Comparison of ENCODE assay signal across 33 mouse cellular contexts in the genomic region with DNA sequence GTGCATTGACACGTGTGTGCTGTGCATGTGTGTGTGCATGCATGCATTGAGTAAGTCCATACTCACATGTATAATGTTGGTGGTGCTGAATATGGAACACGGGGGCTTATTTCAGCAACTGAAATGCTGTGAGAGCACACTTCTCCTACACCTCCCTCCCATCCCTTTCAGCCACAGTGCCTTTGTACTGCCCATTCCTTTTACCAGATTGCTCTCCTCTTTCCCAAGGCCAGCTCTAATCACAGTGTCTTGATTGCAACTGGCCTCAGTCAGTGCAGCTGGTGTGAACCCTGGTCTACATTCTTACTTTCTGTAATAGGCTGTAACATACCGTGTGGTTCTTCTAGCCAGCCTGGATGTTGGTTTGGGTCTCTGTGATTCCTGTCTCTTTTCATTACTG.
"Had no signal": no experiment of that assay in that cellular context is flagged by ENCODE, and none has a peak within 500 bp of the region (broad histone marks: within the 10 kb centered on the region; RNA-seq: fewer than 3 reads in every experiment).

No protein-coding gene starts in this region.

- H3K4me2 ChIP-seq: heart, embryonic 11.5 days; heart, embryonic 13.5 days; heart, embryonic 15.5 days; hindbrain, embryonic 12.5 days; hindbrain, embryonic 13.5 days; hindbrain, embryonic 14.5 days; hindbrain, embryonic 15.5 days; intestine, embryonic 15.5 days; kidney, embryonic 15.5 days had no signal

- DNase-seq: heart, postnatal 10 days; heart, postnatal 14 days; heart, postnatal 36 days; heart, postnatal 4 days; kidney, adult 11 months; kidney, adult 18-20 months; kidney, adult 2 months; kidney, adult 8-10 months; kidney, adult 9 months; kidney, postnatal 10 days; kidney, postnatal 14 days; kidney, postnatal 25 days; kidney, postnatal 36 days; kidney, postnatal 4 days; layer of hippocampus, adult 9-11 months; layer of hippocampus, postnatal 36 days had no signal

- ATAC-seq: hindbrain, embryonic 16.5 days; hindbrain, postnatal 0 days; inflammation-experienced regulatory T-cells, adult 6 months; intestine, embryonic 15.5 days; intestine, postnatal 0 days had no signal

- H3K4me1 ChIP-seq: heart, embryonic 13.5 days; heart, embryonic 15.5 days; hindbrain, embryonic 10.5 days; hindbrain, embryonic 12.5 days; hindbrain, embryonic 13.5 days; hindbrain, embryonic 15.5 days; intestine, embryonic 15.5 days; kidney, embryonic 15.5 days had no signal

- H3K27me3 ChIP-seq: heart, embryonic 13.5 days; heart, embryonic 15.5 days; hindbrain, embryonic 12.5 days; hindbrain, embryonic 13.5 days; hindbrain, embryonic 15.5 days; intestine, embryonic 15.5 days; kidney, embryonic 15.5 days had no signal

- H3K4me3 ChIP-seq: heart, embryonic 13.5 days; heart, embryonic 15.5 days; hindbrain, embryonic 10.5 days; hindbrain, embryonic 12.5 days; hindbrain, embryonic 13.5 days; hindbrain, embryonic 15.5 days; intestine, embryonic 15.5 days; kidney, embryonic 15.5 days; layer of hippocampus, adult 2 months; left cerebral cortex, adult 2 months had no signal

- H3K27ac ChIP-seq: heart, embryonic 13.5 days; heart, embryonic 15.5 days; hindbrain, embryonic 10.5 days; hindbrain, embryonic 12.5 days; hindbrain, embryonic 13.5 days; hindbrain, embryonic 14.5 days; hindbrain, embryonic 15.5 days; hindbrain, postnatal 0 days; intestine, embryonic 15.5 days; kidney, embryonic 15.5 days; kidney, postnatal 0 days; layer of hippocampus, adult 2 months; left cerebral cortex, adult 2 months had no signal

- H3K36me3 ChIP-seq: heart, embryonic 13.5 days; heart, embryonic 15.5 days; hindbrain, embryonic 10.5 days; hindbrain, embryonic 12.5 days; hindbrain, embryonic 13.5 days; hindbrain, embryonic 15.5 days; intestine, embryonic 15.5 days; kidney, embryonic 15.5 days had no signal

- H3K9ac ChIP-seq: heart, embryonic 13.5 days; heart, embryonic 15.5 days; hindbrain, embryonic 12.5 days; hindbrain, embryonic 13.5 days; hindbrain, embryonic 14.5 days; hindbrain, embryonic 15.5 days; intestine, embryonic 15.5 days; kidney, embryonic 15.5 days had no signal

- H3K9me3 ChIP-seq: heart, embryonic 13.5 days; heart, embryonic 15.5 days; hindbrain, embryonic 10.5 days; hindbrain, embryonic 12.5 days; hindbrain, embryonic 13.5 days; hindbrain, embryonic 15.5 days; intestine, embryonic 15.5 days; kidney, embryonic 15.5 days had no signal
